Mouse (Mus musculus) lung, postnatal 0 days (tissue): ENCODE measurements around the gene Hils1.

Experiments
- CTCF ChIP-seq: IDR thresholded peaks from 2 replicates; pipeline ENCODE4 v1.5.1; 2016; ENCODE audit warnings: antibody characterized with exemption, mild to moderate bottlenecking
- EP300 ChIP-seq: IDR thresholded peaks from 2 replicates; pipeline ENCODE4 v1.6.1; 2016; ENCODE audit warnings: antibody characterized with exemption, mild to moderate bottlenecking, control low read depth

- TF ChIP-seq CTCF (no peak), EP300 (no peak)
Observed at GRCm38 (mm10) chr11:94962534-94963101, 4.8 kb upstream of the Hils1 start.
